37 mouse cellular contexts compared by ENCODE assay signal in the genomic region with DNA sequence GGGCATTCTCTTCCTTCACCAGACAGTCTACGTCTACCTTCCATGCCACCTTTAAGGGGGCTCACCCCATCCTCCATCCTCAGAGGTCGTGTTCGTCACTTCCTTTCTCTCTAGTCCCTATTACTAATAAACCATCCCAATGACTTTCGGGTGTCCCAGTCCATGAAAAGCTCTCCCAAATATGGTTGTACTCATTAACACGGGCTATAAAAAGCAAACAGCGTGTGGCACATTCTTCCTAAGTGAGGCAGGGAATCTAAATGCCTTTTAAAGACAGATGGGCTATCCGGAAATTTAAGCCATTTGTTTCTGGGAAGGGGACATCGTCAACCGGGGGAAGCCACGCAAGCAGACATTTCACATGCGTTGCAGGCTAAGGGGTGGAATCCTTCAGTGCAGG. TPM values are rescaled to one million over a fixed set of nuclear protein-coding genes. Genes with fewer than 3 reads are reported as not detected.
DNase-seq lines count a peak whose midpoint lies in the region; ATAC-seq and TF ChIP-seq lines count a peak whose summit lies in the region.
"Had no signal": no experiment of that assay in that cellular context is flagged by ENCODE, and none has a peak within 500 bp of the region (broad histone marks: within the 10 kb centered on the region; RNA-seq: fewer than 3 reads in every experiment).

No protein-coding gene starts in this region.

- WGBS in heart, embryonic 11.5 days (ENCODE audit: insufficient replicate concordance): 58% methylated on average over 11 of the region's 11 CpGs
- 39% methylated on average over 11 of the region's 11 CpGs for WGBS in kidney, postnatal 0 days

- no peak for ATAC-seq in heart, embryonic 11.5 days (replicated peaks; ENCODE audit: insufficient number of reproducible peaks, low FRiP score, low TSS enrichment)
- ATAC-seq in kidney, postnatal 0 days (replicated peaks; ENCODE audit: low FRiP score, low read depth): no peak
- ATAC-seq: forebrain, embryonic 13.5 days; hindbrain, embryonic 16.5 days; midbrain, embryonic 13.5 days had no signal

- H3K4me3 ChIP-seq in heart, embryonic 11.5 days (ENCODE audit: low read depth, low read length): no peak overlapping the region
- no peak overlapping the region for H3K4me3 ChIP-seq in kidney, postnatal 0 days (replicated peaks; ENCODE audit: low read depth, low read length)
- H3K4me3 ChIP-seq: forebrain, embryonic 13.5 days; limb, embryonic 13.5 days; lung, embryonic 15.5 days; megakaryocyte, embryonic 14.5 days; midbrain, embryonic 13.5 days; neural tube, embryonic 15.5 days; stomach, embryonic 15.5 days had no signal

- no peaks in the 10 kb centered on the region for H3K36me3 ChIP-seq in heart, embryonic 11.5 days (ENCODE audit: control insufficient read depth, insufficient read depth, low read length)
- H3K36me3 ChIP-seq in kidney, postnatal 0 days (ENCODE audit: insufficient read depth, low read length): no peaks in the 10 kb centered on the region
- H3K36me3 ChIP-seq: G1E; limb, embryonic 13.5 days; lung, embryonic 15.5 days; midbrain, embryonic 13.5 days; neural tube, embryonic 15.5 days; stomach, embryonic 15.5 days had no signal

- H3K4me1 ChIP-seq in heart, embryonic 11.5 days (ENCODE audit: control insufficient read depth, insufficient read depth, low read length): peaks cover 13% of the 10 kb centered on the region
- H3K4me1 ChIP-seq in kidney, postnatal 0 days (replicated peaks; ENCODE audit: insufficient read depth, low read length): no peaks in the 10 kb centered on the region
- H3K4me1 ChIP-seq: forebrain, embryonic 13.5 days; limb, embryonic 13.5 days; lung, embryonic 15.5 days; midbrain, embryonic 13.5 days; neural tube, embryonic 15.5 days; stomach, embryonic 15.5 days had no signal

- H3K27me3 ChIP-seq in heart, embryonic 11.5 days (ENCODE audit: control insufficient read depth, insufficient read depth, low read length): no peaks in the 10 kb centered on the region
- H3K27me3 ChIP-seq in kidney, postnatal 0 days (ENCODE audit: insufficient read depth, low read length): no peaks in the 10 kb centered on the region
- H3K27me3 ChIP-seq: limb, embryonic 13.5 days; lung, embryonic 15.5 days; midbrain, embryonic 13.5 days; neural tube, embryonic 15.5 days; stomach, embryonic 15.5 days had no signal

- DNase-seq in heart, postnatal 14 days: no peak
- DNase-seq in kidney, postnatal 0 days (ENCODE audit: low spot score): peak; percentile 24
- no peak for DNase-seq in kidney, adult 18-20 months
- peak; percentile 24 for DNase-seq in brain, adult 2 months (ENCODE audit: low read depth, low spot score)
- peak; percentile 33 for DNase-seq in heart, postnatal 4 days
- DNase-seq in ovary, postnatal 10 days (ENCODE audit: low spot score): no peak
- DNase-seq: adrenal gland, adult 8-10 months; cerebellum, adult 9-10 months; cerebellum, postnatal 36 days; gastrocnemius, postnatal 25 days; kidney, adult 2 months; kidney, postnatal 10 days; lung, postnatal 36 days; right cerebral cortex, postnatal 25 days; thymus, postnatal 14 days had no signal

- TF ChIP-seq CTCF in kidney, postnatal 0 days (IDR thresholded peaks at IDR 0.05; ENCODE audit: low read depth): no peak

- no peak overlapping the region for H3K4me2 ChIP-seq in heart, embryonic 11.5 days
- no peak overlapping the region for H3K4me2 ChIP-seq in kidney, postnatal 0 days (ENCODE audit: low read length)
- H3K4me2 ChIP-seq: forebrain, embryonic 13.5 days; limb, embryonic 13.5 days; liver, embryonic 11.5 days; lung, embryonic 15.5 days; midbrain, embryonic 13.5 days; neural tube, embryonic 15.5 days; stomach, embryonic 15.5 days had no signal

- intact Hi-C loops in heart, postnatal 14 days (cut with DNase I): no loop called here

- no peak overlapping the region for H3K9ac ChIP-seq in heart, embryonic 11.5 days (ENCODE audit: low read depth, low read length)
- H3K9ac ChIP-seq in kidney, postnatal 0 days (ENCODE audit: low read depth, low read length): no peak overlapping the region
- H3K9ac ChIP-seq: forebrain, embryonic 13.5 days; limb, embryonic 13.5 days; lung, embryonic 15.5 days; midbrain, embryonic 13.5 days; neural tube, embryonic 15.5 days; stomach, embryonic 15.5 days had no signal

- H3K9me3 ChIP-seq in heart, embryonic 11.5 days (replicated peaks; ENCODE audit: control insufficient read depth, low read length): no peaks in the 10 kb centered on the region
- no peaks in the 10 kb centered on the region for H3K9me3 ChIP-seq in kidney, postnatal 0 days (replicated peaks; ENCODE audit: low read length)
- H3K9me3 ChIP-seq: forebrain, embryonic 13.5 days; G1E; limb, embryonic 13.5 days; lung, embryonic 15.5 days; midbrain, embryonic 13.5 days; neural tube, embryonic 15.5 days; stomach, embryonic 15.5 days had no signal

- H3K27ac ChIP-seq in heart, embryonic 11.5 days (ENCODE audit: low read depth, low read length): peak overlapping the region; percentile 85
- H3K27ac ChIP-seq in kidney, postnatal 0 days: no peak overlapping the region
- H3K27ac ChIP-seq: forebrain, embryonic 13.5 days; limb, embryonic 13.5 days; lung, embryonic 15.5 days; midbrain, embryonic 13.5 days; neural tube, embryonic 15.5 days; stomach, embryonic 15.5 days had no signal

RNA-seq across cellular contexts. Expression of gene Ftcd, which starts 14.7 kb away (rescaled TPM):
- 1.9 and 3.4 TPM in 2 replicates for polyA plus RNA-seq in heart, embryonic 11.5 days (2014; fragmentation: Nextera tagmentation; extraction: Ambion mirVana)
- under 1 TPM in 1 of 2 experiments, not detected in 1; 0.12 TPM for total RNA-seq in heart, postnatal 14 days (2021)
- 0.20 and 0.38 TPM in 2 replicates for polyA plus RNA-seq in kidney, postnatal 0 days (2015; fragmentation: Nextera tagmentation; extraction: Ambion mirVana)
- under 1 TPM; 0.88 TPM for total RNA-seq in heart, postnatal 4 days (2021)
- total RNA-seq: gastrocnemius, postnatal 25 days; heart, adult 18-20 months; layer of hippocampus, postnatal 10 days had no signal
- polyA plus RNA-seq: embryonic facial prominence, embryonic 11.5 days; forebrain, embryonic 13.5 days; frontal cortex, adult 2 months; G1E; hindbrain, embryonic 11.5 days; large intestine, adult 2 months; lung, embryonic 15.5 days had no signal

RNA-seq across cellular contexts. Expression of gene Spatc1l, which starts 28.1 kb away (rescaled TPM):
- not detected in 2 replicates for polyA plus RNA-seq in heart, embryonic 11.5 days (2014; fragmentation: Nextera tagmentation; extraction: Ambion mirVana)
- total RNA-seq in heart, postnatal 14 days (2021): not detected
- not detected in 2 replicates for polyA plus RNA-seq in kidney, postnatal 0 days (2015; fragmentation: Nextera tagmentation; extraction: Ambion mirVana)
- total RNA-seq in heart, postnatal 4 days (2021): not detected
- total RNA-seq: adrenal gland, adult 8-10 months; adrenal gland, postnatal 4 days; gastrocnemius, adult 18-20 months; gastrocnemius, postnatal 25 days; heart, adult 18-20 months; layer of hippocampus, postnatal 10 days; left cerebral cortex, adult 18-20 months; left cerebral cortex, postnatal 25 days had no signal
- polyA plus RNA-seq: embryonic facial prominence, embryonic 11.5 days; G1E; hindbrain, embryonic 11.5 days; hindbrain, embryonic 16.5 days; limb, embryonic 13.5 days; liver, embryonic 11.5 days; liver, embryonic 16.5 days; lung, embryonic 15.5 days; midbrain, embryonic 13.5 days; neural tube, embryonic 15.5 days had no signal

RNA-seq across cellular contexts. Expression of gene Col6a2, which starts 33.2 kb away (rescaled TPM):
- 11.6 and 16.3 TPM in 2 replicates for polyA plus RNA-seq in heart, embryonic 11.5 days (2014; fragmentation: Nextera tagmentation; extraction: Ambion mirVana)
- total RNA-seq in heart, postnatal 14 days (2021): 100 to 1,000 TPM; 169 to 173 TPM
- 63.9 and 64.2 TPM in 2 replicates for polyA plus RNA-seq in kidney, postnatal 0 days (2015; fragmentation: Nextera tagmentation; extraction: Ambion mirVana)
- 100 to 1,000 TPM; 201 to 217 TPM for total RNA-seq in heart, postnatal 4 days (2021)
- polyA plus RNA-seq: G1E had no signal

RNA-seq across cellular contexts. Expression of gene Lss, which starts 58.8 kb away (rescaled TPM):
- 14.0 and 15.1 TPM in 2 replicates for polyA plus RNA-seq in heart, embryonic 11.5 days (2014; fragmentation: Nextera tagmentation; extraction: Ambion mirVana)
- total RNA-seq in heart, postnatal 14 days (2021): 1 to 10 TPM; 5.7 to 6.3 TPM
- polyA plus RNA-seq in kidney, postnatal 0 days (2015; fragmentation: Nextera tagmentation; extraction: Ambion mirVana): 13.0 and 16.6 TPM in 2 replicates
- 10 to 100 TPM; 16.8 to 17.2 TPM for total RNA-seq in heart, postnatal 4 days (2021)

Comparison
In these comparisons a context has a peak if more than half of its experiments do, and no peak if none do; other contexts are left out.
1. DNase-seq: peak in kidney, postnatal 0 days (single experiment), brain, adult 2 months (single experiment) and heart, postnatal 4 days (single experiment); none in heart, postnatal 14 days (0 of 2), kidney, adult 18-20 months (single experiment) and ovary, postnatal 10 days (single experiment).